Mouse (Mus musculus): ENCODE results near the gene Ldhb. TPM values are rescaled to one million over a fixed set of nuclear protein-coding genes. Genes with fewer than 3 reads are reported as not detected.
"Not testable (repeated sequence)": the region's sequence is repeated elsewhere in the genome, so short reads cannot be mapped to it uniquely, and the experiment has no call there.

Gene Ldhb
- polyA plus RNA-seq, 1 experiment from 2014 or later, result 1,564 TPM

- Histone ChIP-seq H3K4me2 (ENCODE audit: low read length) (no peak overlapping the region), H3K27me3 (ENCODE audit: insufficient read depth, low read length) (no peaks in the 10 kb centered on the region), H3K9ac (ENCODE audit: low read depth, low read length) (no peak overlapping the region), H3K4me1 (replicated peaks; ENCODE audit: insufficient read depth, low read length) (no peaks in the 10 kb centered on the region), H3K27ac (no peak overlapping the region), H3K9me3 (replicated peaks; ENCODE audit: low read length) (no peaks in the 10 kb centered on the region), H3K36me3 (ENCODE audit: insufficient read depth, low read length) (no peaks in the 10 kb centered on the region), H3K4me3 (replicated peaks; ENCODE audit: low read depth, low read length) (no peak overlapping the region)
- WGBS, result 85% methylated on average over 12 of the region's 12 CpGs
- no peak for ATAC-seq (replicated peaks; ENCODE audit: low FRiP score, low read depth)
- DNase-seq (ENCODE audit: low spot score), result no peak
- no peak for TF ChIP-seq CTCF (IDR thresholded peaks at IDR 0.05; ENCODE audit: low read depth)
Measured at GRCm38 (mm10) chr6:142521591-142522110, 13.9 kb upstream of the Ldhb start.

DNA sequence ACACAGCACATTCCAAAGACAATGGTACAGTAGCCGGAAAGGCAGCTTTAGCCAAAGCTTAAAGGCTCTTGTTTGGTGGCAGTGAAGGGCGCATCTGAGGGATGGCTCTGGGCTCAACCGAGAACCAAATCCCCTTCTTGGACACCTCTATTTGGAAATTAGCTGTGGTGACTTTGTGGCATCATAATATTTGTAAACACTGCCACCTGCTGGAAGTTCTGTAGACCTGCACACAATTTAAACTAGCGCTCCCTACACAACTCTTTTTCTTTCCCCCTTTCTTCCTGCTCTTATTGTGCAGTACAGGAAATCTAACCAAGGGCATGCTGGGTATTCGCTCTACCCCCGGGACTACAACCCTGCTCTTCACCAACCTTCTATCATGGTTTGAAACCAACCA lies 11.4 kb upstream of the Ldhb start:
- no peaks in the 10 kb centered on the region for H3K27me3 ChIP-seq (ENCODE audit: insufficient read depth, low read length)
- no peak overlapping the region for H3K4me2 ChIP-seq (ENCODE audit: low read length)
- WGBS, result 15% methylated on average over 6 of the region's 6 CpGs
- DNase-seq (ENCODE audit: low spot score), result peak; percentile 87
- peak; percentile 86 for TF ChIP-seq CTCF (IDR thresholded peaks at IDR 0.05; ENCODE audit: low read depth)
- H3K9ac ChIP-seq (ENCODE audit: low read depth, low read length), result no peak overlapping the region
- no peaks in the 10 kb centered on the region for H3K4me1 ChIP-seq (replicated peaks; ENCODE audit: insufficient read depth, low read length)
- no peak overlapping the region for H3K27ac ChIP-seq
- H3K36me3 ChIP-seq (ENCODE audit: insufficient read depth, low read length), result no peaks in the 10 kb centered on the region
- H3K9me3 ChIP-seq (replicated peaks; ENCODE audit: low read length), result no peaks in the 10 kb centered on the region
- no peak overlapping the region for H3K4me3 ChIP-seq (replicated peaks; ENCODE audit: low read depth, low read length)
- ATAC-seq (replicated peaks; ENCODE audit: low FRiP score, low read depth), result peak; percentile 34; the same call in 1 of the 2 replicates

DNA sequence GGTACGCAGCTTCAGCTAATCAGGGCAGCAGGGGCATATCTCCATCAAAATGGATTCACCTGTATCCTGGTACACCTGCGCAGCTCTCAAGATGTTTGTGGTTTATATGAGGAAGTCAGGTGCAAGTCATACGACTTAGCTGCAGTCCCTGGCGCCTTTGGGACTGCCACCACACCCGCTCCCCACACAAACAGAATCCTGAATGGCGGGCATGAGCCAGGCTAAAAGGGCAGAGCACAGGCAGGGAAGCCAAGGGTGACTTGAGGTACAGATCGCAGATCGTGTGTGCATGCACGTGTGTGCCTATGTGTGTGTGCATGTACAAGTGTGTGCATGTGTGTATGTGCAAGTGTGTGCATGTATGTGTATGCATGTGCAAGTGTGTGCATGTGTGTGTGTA lies 7.6 kb upstream of the Ldhb start:
- not testable (repeated sequence) for H3K27ac ChIP-seq; DNase-seq (ENCODE audit: low spot score)
- 78% methylated on average over 9 of the region's 9 CpGs for WGBS

GRCm38 (mm10) chr6:142514912-142515311 lies 7.2 kb upstream of the Ldhb start:
- no peaks in the 10 kb centered on the region for H3K36me3 ChIP-seq (ENCODE audit: insufficient read depth, low read length)
- no peak overlapping the region for H3K27ac ChIP-seq
- TF ChIP-seq CTCF (IDR thresholded peaks at IDR 0.05; ENCODE audit: low read depth), result peak; percentile 63
- 5% methylated on average over 10 of the region's 10 CpGs for WGBS
- peak; percentile 64 for DNase-seq (ENCODE audit: low spot score)
- no peak overlapping the region for H3K4me3 ChIP-seq (replicated peaks; ENCODE audit: low read depth, low read length)
- peaks cover 13% of the 10 kb centered on the region for H3K4me1 ChIP-seq (replicated peaks; ENCODE audit: insufficient read depth, low read length)
- no peak overlapping the region for H3K4me2 ChIP-seq (ENCODE audit: low read length)
- ATAC-seq (replicated peaks; ENCODE audit: low FRiP score, low read depth), result no peak
- H3K9me3 ChIP-seq (replicated peaks; ENCODE audit: low read length), result no peaks in the 10 kb centered on the region
- no peak overlapping the region for H3K9ac ChIP-seq (ENCODE audit: low read depth, low read length)
- H3K27me3 ChIP-seq (ENCODE audit: insufficient read depth, low read length), result no peaks in the 10 kb centered on the region

More for the DNA sequence above, 7.6 kb upstream of the Ldhb start:
- ATAC-seq (replicated peaks; ENCODE audit: low FRiP score, low read depth); H3K9me3 ChIP-seq (replicated peaks; ENCODE audit: low read length); H3K9ac ChIP-seq (ENCODE audit: low read depth, low read length); H3K4me3 ChIP-seq (replicated peaks; ENCODE audit: low read depth, low read length); H3K36me3 ChIP-seq (ENCODE audit: insufficient read depth, low read length); H3K27me3 ChIP-seq (ENCODE audit: insufficient read depth, low read length); H3K4me2 ChIP-seq (ENCODE audit: low read length): not testable (repeated sequence)
- peaks cover 13% of the 10 kb centered on the region for H3K4me1 ChIP-seq (replicated peaks; ENCODE audit: insufficient read depth, low read length)

- Histone ChIP-seq H3K27ac (no peak overlapping the region), H3K27me3 (ENCODE audit: insufficient read depth, low read length) (no peaks in the 10 kb centered on the region), H3K4me1 (replicated peaks; ENCODE audit: insufficient read depth, low read length) (peaks cover 18% of the 10 kb centered on the region), H3K4me2 (ENCODE audit: low read length) (no peak overlapping the region), H3K4me3 (replicated peaks; ENCODE audit: low read depth, low read length) (no peak overlapping the region), H3K36me3 (ENCODE audit: insufficient read depth, low read length) (no peaks in the 10 kb centered on the region), H3K9ac (ENCODE audit: low read depth, low read length) (no peak overlapping the region), H3K9me3 (replicated peaks; ENCODE audit: low read length) (no peaks in the 10 kb centered on the region)
- TF ChIP-seq CTCF (IDR thresholded peaks at IDR 0.05; ENCODE audit: low read depth), result no peak
- DNase-seq (ENCODE audit: low spot score), result no peak
- WGBS, result 58% methylated on average over 3 of the region's 3 CpGs
- ATAC-seq (replicated peaks; ENCODE audit: low FRiP score, low read depth), result no peak
Measured at GRCm38 (mm10) chr6:142512902-142513301, 5.1 kb upstream of the Ldhb start.

- no peak overlapping the region for H3K4me3 ChIP-seq (replicated peaks; ENCODE audit: low read depth, low read length)
- 32% methylated on average over 12 of the region's 12 CpGs for WGBS
- TF ChIP-seq CTCF (IDR thresholded peaks at IDR 0.05; ENCODE audit: low read depth), result no peak
Measured at GRCm38 (mm10) chr6:142511516-142512135, 3.9 kb upstream of the Ldhb start.

More at GRCm38 (mm10) chr6:142511516-142512135, 3.9 kb upstream of the Ldhb start:
- Histone ChIP-seq H3K4me1 (replicated peaks; ENCODE audit: insufficient read depth, low read length) (peaks cover 18% of the 10 kb centered on the region), H3K9me3 (replicated peaks; ENCODE audit: low read length) (no peaks in the 10 kb centered on the region), H3K4me2 (ENCODE audit: low read length) (no peak overlapping the region), H3K9ac (ENCODE audit: low read depth, low read length) (0 out of 2 replicates have a peak overlapping the region, but pooled peaks have one; percentile 4), H3K36me3 (ENCODE audit: insufficient read depth, low read length) (no peaks in the 10 kb centered on the region), H3K27ac (no peak overlapping the region), H3K27me3 (ENCODE audit: insufficient read depth, low read length) (no peaks in the 10 kb centered on the region)
- ATAC-seq (replicated peaks; ENCODE audit: low FRiP score, low read depth) (no peak), DNase-seq (ENCODE audit: low spot score) (no peak)
